Comparison of ENCODE assay signal across 8 mouse cellular contexts in genomic region chr19:25713382-25713781, GRCm38 (mm10). TPM values are rescaled to one million over a fixed set of nuclear protein-coding genes. Genes with fewer than 3 reads are reported as not detected.
DNase-seq lines count a peak whose midpoint lies in the region; ATAC-seq and TF ChIP-seq lines count a peak whose summit lies in the region.

No protein-coding gene starts in this region.

- TF ChIP-seq CTCF in stomach, postnatal 0 days (IDR thresholded peaks at IDR 0.05; ENCODE audit: low read depth), result peak; percentile 81

- no peak overlapping the region for H3K4me2 ChIP-seq in forebrain, embryonic 15.5 days (replicated peaks)
- no peak overlapping the region for H3K4me2 ChIP-seq in stomach, postnatal 0 days (replicated peaks; ENCODE audit: low read depth)

- no peaks in the 10 kb centered on the region for H3K36me3 ChIP-seq in forebrain, embryonic 15.5 days
- H3K36me3 ChIP-seq in midbrain, embryonic 10.5 days, result no peaks in the 10 kb centered on the region
- H3K36me3 ChIP-seq in stomach, postnatal 0 days (ENCODE audit: control insufficient read depth, insufficient read depth, low read length), result no peaks in the 10 kb centered on the region

- H3K4me3 ChIP-seq in forebrain, embryonic 15.5 days, result no peak overlapping the region
- H3K4me3 ChIP-seq in midbrain, embryonic 10.5 days, result no peak overlapping the region
- no peak overlapping the region for H3K4me3 ChIP-seq in stomach, postnatal 0 days (ENCODE audit: low read depth, low read length)

- TF ChIP-seq EP300 in stomach, postnatal 0 days (optimal IDR thresholded peaks at IDR 0.05), result no peak

- DNase-seq in heart, postnatal 4 days, result peak; percentile 27
- DNase-seq in heart, adult 8-10 months (ENCODE audit: low spot score), result no peak
- DNase-seq in adrenal gland, postnatal 36 days, result peak; percentile 17 to 22
- DNase-seq in kidney, postnatal 10 days, result peak; percentile 69
- peak; percentile 33 for DNase-seq in midbrain, embryonic 10.5 days (ENCODE audit: low spot score)
- DNase-seq in stomach, postnatal 0 days (ENCODE audit: low spot score), result peak; percentile 71

- ATAC-seq in forebrain, embryonic 15.5 days (replicated peaks), result peak; percentile 82
- ATAC-seq in stomach, postnatal 0 days (ENCODE audit: low FRiP score, low TSS enrichment), result peak; percentile 83
- ATAC-seq in inflammation-experienced regulatory T-cells, adult 6 months, result no peak

- H3K4me1 ChIP-seq in forebrain, embryonic 15.5 days, result no peaks in the 10 kb centered on the region
- H3K4me1 ChIP-seq in midbrain, embryonic 10.5 days, result peaks cover 3% of the 10 kb centered on the region; the same call in 1 of the 2 replicates
- H3K4me1 ChIP-seq in stomach, postnatal 0 days (replicated peaks; ENCODE audit: control insufficient read depth, insufficient read depth), result no peaks in the 10 kb centered on the region

- WGBS in forebrain, embryonic 15.5 days, result 6% methylated on average over 8 of the region's 8 CpGs
- WGBS in midbrain, embryonic 10.5 days, result 10% methylated on average over 8 of the region's 8 CpGs
- WGBS in stomach, postnatal 0 days, result 13% methylated on average over 8 of the region's 8 CpGs

- H3K27ac ChIP-seq in forebrain, embryonic 15.5 days (replicated peaks), result no peak overlapping the region
- H3K27ac ChIP-seq in midbrain, embryonic 10.5 days (replicated peaks), result no peak overlapping the region
- H3K27ac ChIP-seq in stomach, postnatal 0 days (replicated peaks), result no peak overlapping the region

- H3K9ac ChIP-seq in forebrain, embryonic 15.5 days (replicated peaks), result no peak overlapping the region
- H3K9ac ChIP-seq in stomach, postnatal 0 days (ENCODE audit: low read length), result no peak overlapping the region

- no peaks in the 10 kb centered on the region for H3K27me3 ChIP-seq in forebrain, embryonic 15.5 days
- H3K27me3 ChIP-seq in midbrain, embryonic 10.5 days (ENCODE audit: low read depth, poor library complexity, severe bottlenecking), result no peaks in the 10 kb centered on the region
- H3K27me3 ChIP-seq in stomach, postnatal 0 days (ENCODE audit: control insufficient read depth, insufficient read depth, low read length), result no peaks in the 10 kb centered on the region

- H3K9me3 ChIP-seq in forebrain, embryonic 15.5 days, result no peaks in the 10 kb centered on the region
- no peaks in the 10 kb centered on the region for H3K9me3 ChIP-seq in midbrain, embryonic 10.5 days (replicated peaks)
- H3K9me3 ChIP-seq in stomach, postnatal 0 days (ENCODE audit: control insufficient read depth, low read length), result no peaks in the 10 kb centered on the region

RNA-seq across cellular contexts. Expression of gene Dmrt2, which starts 41.2 kb away (rescaled TPM):
- total RNA-seq in heart, postnatal 4 days (2021), result not detected
- total RNA-seq in heart, adult 8-10 months (2022), result under 1 TPM in 3 of 4 experiments, not detected in 1; 0.22 to 0.55 (median 0.31) TPM
- total RNA-seq in adrenal gland, postnatal 36 days (2021), result 1 to 10 TPM; 4.3 to 5.1 TPM
- polyA plus RNA-seq in forebrain, embryonic 15.5 days (2015; fragmentation: Nextera tagmentation; extraction: Ambion mirVana), result 1.1 and 1.5 TPM in 2 replicates
- polyA plus RNA-seq in midbrain, embryonic 10.5 days (2016; fragmentation: Nextera tagmentation; extraction: Ambion mirVana), result 0.05 and 0.16 TPM in 2 replicates
- polyA plus RNA-seq in stomach, postnatal 0 days (2015; fragmentation: Nextera tagmentation; extraction: Ambion mirVana), result 1.2 and 1.3 TPM in 2 replicates
- polyA plus RNA-seq in inflammation-experienced regulatory T-cells, adult 6 months (2017; shearing (Covaris generic)), result not detected
